Mouse (Mus musculus) hindbrain, embryonic 16.5 days (tissue): ENCODE measurements at regions not wholly inside any gene's neighbourhood (a gene's known extent, or its start where the extent isn't known, plus 50 kb on each side); places are given as distances from the start of the nearest gene placed in this dataset.

Experiments used
- ATAC-seq: fragments of 200-750 bp; cut with Nextera tagmentation; 2 replicates; pipeline ENCODE4 v1.8.0; 2017; ENCODE audit warnings: moderate TSS enrichment, moderate library complexity
- H3K27ac ChIP-seq: fragments of 300-500 bp; sonication (generic); 2 replicates; pipeline ENCODE4 v1.5.1; 2014; ENCODE audit warnings: low read depth, mild to moderate bottlenecking, control low read depth, low read length, moderate library complexity
- H3K27me3 ChIP-seq: fragments of 300-500 bp; sonication (generic); replicated peaks from 2 replicates; pipeline ENCODE4 v1.6.1; 2014; ENCODE audit warnings: low read length; ENCODE audit not compliant: control insufficient read depth, insufficient read depth
- H3K36me3 ChIP-seq: fragments of 300-500 bp; sonication (generic); 2 replicates; pipeline ENCODE4 v1.6.1; 2014; ENCODE audit warnings: mild to moderate bottlenecking, low read length, moderate library complexity, mixed read lengths; ENCODE audit not compliant: control insufficient read depth, insufficient read depth
- H3K4me1 ChIP-seq: fragments of 300-500 bp; sonication (generic); 2 replicates; pipeline ENCODE4 v1.6.1; 2014; ENCODE audit warnings: low read depth, low read length; ENCODE audit not compliant: control insufficient read depth, insufficient read depth
- H3K4me2 ChIP-seq: fragments of 300-500 bp; sonication (generic); 2 replicates; pipeline ENCODE4 v1.6.1; 2014; ENCODE audit warnings: mild to moderate bottlenecking, low read length, control low read depth, moderate library complexity
- H3K4me3 ChIP-seq: fragments of 300-500 bp; sonication (generic); 2 replicates; pipeline ENCODE4 v1.5.1; 2014; ENCODE audit warnings: mild to moderate bottlenecking, low read length, control low read depth, moderate library complexity
- H3K9ac ChIP-seq: fragments of 300-500 bp; sonication (generic); 2 replicates; pipeline ENCODE4 v1.6.1; 2014; ENCODE audit warnings: low read depth, mild to moderate bottlenecking, control low read depth, low read length, moderate library complexity
- H3K9me3 ChIP-seq: fragments of 300-500 bp; sonication (generic); 2 replicates; pipeline ENCODE4 v1.6.1; 2014; ENCODE audit warnings: mild to moderate bottlenecking, low read length, moderate library complexity; ENCODE audit not compliant: control insufficient read depth
- WGBS: fragments of 180-500 bp; shearing (Covaris S2); extraction: QIAGEN DNeasy Blood & Tissue Kit; methylation state at CpG from one replicate; pipeline ENCODE4 v1.1.7; 2014; 5-methylcytosine and 5-hydroxymethylcytosine counted together

- H3K4me2 ChIP-seq = no peak overlapping the region
- H3K27me3 ChIP-seq = no peaks in the 10 kb centered on the region
- no peak overlapping the region for H3K4me3 ChIP-seq
- H3K9me3 ChIP-seq = no peaks in the 10 kb centered on the region
- 86% methylated on average over 11 of the region's 11 CpGs for WGBS
- H3K27ac ChIP-seq = no peak overlapping the region
- no peaks in the 10 kb centered on the region for H3K36me3 ChIP-seq
- no peak for ATAC-seq
- H3K9ac ChIP-seq = no peak overlapping the region
- no peaks in the 10 kb centered on the region; the same call in 1 of the 2 replicates for H3K4me1 ChIP-seq
These were observed 50.3 kb upstream of the 4930470P17Rik start for GRCm38 (mm10) chr2:170652128-170652527.
